9 mouse cellular contexts compared by ENCODE assay signal in the genomic region with DNA sequence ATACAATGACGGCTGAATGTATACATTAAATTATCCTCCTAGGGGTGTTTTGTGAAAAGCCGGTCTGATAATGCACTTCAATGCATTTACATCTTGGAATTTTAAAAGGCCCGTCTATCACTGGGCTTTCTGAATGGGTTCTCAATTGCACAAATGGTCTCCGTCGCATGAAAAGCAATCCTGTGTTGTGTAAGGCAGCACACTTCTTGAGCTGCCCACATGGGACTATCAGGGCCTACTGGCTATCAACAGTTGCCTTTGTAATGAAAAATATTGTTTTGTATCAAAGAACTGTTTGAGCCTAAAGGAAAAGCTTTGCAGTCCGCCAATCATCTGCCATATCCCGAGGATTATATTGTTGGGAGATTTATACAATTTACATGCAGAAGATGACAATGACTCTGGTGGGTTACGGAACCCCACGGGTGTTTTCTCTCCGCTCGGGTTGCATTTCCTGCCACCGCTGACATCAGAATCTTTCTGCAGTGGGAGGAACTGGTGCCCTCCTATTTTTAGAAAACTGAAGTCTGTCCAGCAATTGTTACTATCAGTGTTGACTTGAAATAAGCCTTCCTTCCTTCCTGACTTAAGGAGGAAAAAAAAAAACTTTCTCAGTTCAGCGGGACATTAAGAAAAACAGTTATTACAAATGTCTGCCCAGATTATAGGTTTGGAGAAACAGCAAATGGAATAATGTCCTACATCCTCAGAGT.
DNase-seq lines count a peak whose midpoint lies in the region; ATAC-seq and TF ChIP-seq lines count a peak whose summit lies in the region.
"Had no signal": no experiment of that assay in that cellular context is flagged by ENCODE, and none has a peak within 500 bp of the region (broad histone marks: within the 10 kb centered on the region; RNA-seq: fewer than 3 reads in every experiment).

No protein-coding gene starts in this region.

- TF ChIP-seq POLR2A in thymus, adult 2 months (IDR thresholded peaks at IDR 0.05; ENCODE audit: control insufficient read depth, extremely low read depth, insufficient read depth, low read length, poor library complexity), result no peak

- H3K27me3 ChIP-seq in heart, embryonic 10.5 days (ENCODE audit: insufficient read depth, poor library complexity, severe bottlenecking), result no peaks in the 10 kb centered on the region
- H3K27me3 ChIP-seq in midbrain, embryonic 13.5 days, result no peaks in the 10 kb centered on the region
- H3K27me3 ChIP-seq in thymus, adult 2 months (ENCODE audit: control insufficient read depth, insufficient read depth, low read length), result no peaks in the 10 kb centered on the region
- H3K27me3 ChIP-seq: forebrain, embryonic 13.5 days had no signal

- 0 out of 2 replicates have a peak overlapping the region, but pooled peaks have one; percentile 4 for H3K4me2 ChIP-seq in midbrain, embryonic 13.5 days (replicated peaks)
- H3K4me2 ChIP-seq: forebrain, embryonic 13.5 days had no signal

- peak overlapping the region; percentile 22; the same call in 1 of the 2 replicates for H3K4me3 ChIP-seq in heart, embryonic 10.5 days
- H3K4me3 ChIP-seq in midbrain, embryonic 13.5 days (replicated peaks), result no peak overlapping the region
- no peak overlapping the region for H3K4me3 ChIP-seq in thymus, adult 2 months (ENCODE audit: control insufficient read depth, insufficient read depth, low read length)
- H3K4me3 ChIP-seq: forebrain, embryonic 13.5 days had no signal

- H3K36me3 ChIP-seq in heart, embryonic 10.5 days, result no peaks in the 10 kb centered on the region
- no peaks in the 10 kb centered on the region for H3K36me3 ChIP-seq in midbrain, embryonic 13.5 days
- no peaks in the 10 kb centered on the region for H3K36me3 ChIP-seq in thymus, adult 2 months (ENCODE audit: control insufficient read depth, insufficient read depth, low read length)

- no peaks in the 10 kb centered on the region for H3K9me3 ChIP-seq in heart, embryonic 10.5 days
- no peaks in the 10 kb centered on the region for H3K9me3 ChIP-seq in midbrain, embryonic 13.5 days

- no peak overlapping the region for H3K9ac ChIP-seq in midbrain, embryonic 13.5 days (replicated peaks)
- H3K9ac ChIP-seq: forebrain, embryonic 13.5 days had no signal

- TF ChIP-seq CTCF in thymus, adult 2 months (IDR thresholded peaks at IDR 0.05; ENCODE audit: borderline replicate concordance, control insufficient read depth, extremely low read depth, insufficient read depth, low read length, poor library complexity), result no peak

- whole genome bisulfite sequencing in heart, embryonic 10.5 days, result 40% methylated on average over 13 of the region's 13 CpGs
- 39% methylated on average over 13 of the region's 13 CpGs for WGBS in midbrain, embryonic 13.5 days
- WGBS in thymus, adult 2 months, result 30% methylated on average over 13 of the region's 13 CpGs

- peak; percentile 2 for DNase-seq in gastrocnemius, adult 18-20 months (ENCODE audit: low spot score)
- no peak for DNase-seq in gastrocnemius, postnatal 25 days
- DNase-seq in heart, embryonic 10.5 days (ENCODE audit: low spot score), result no peak
- DNase-seq in kidney, postnatal 10 days, result peak; percentile 54
- no peak for DNase-seq in layer of hippocampus, postnatal 25 days (ENCODE audit: extremely low spot score in 1 of 2, low spot score in 1 of 2)
- no peak for DNase-seq in thymus, adult 2 months
- no peak for DNase-seq in cerebellum, postnatal 14 days

- ATAC-seq in midbrain, embryonic 13.5 days, result no peak
- ATAC-seq: forebrain, embryonic 13.5 days had no signal

- 0 out of 2 replicates have a peak, but pooled peaks cover 3% of the 10 kb centered on the region for H3K4me1 ChIP-seq in heart, embryonic 10.5 days
- peaks cover 10% of the 10 kb centered on the region; the same call in 1 of the 2 replicates for H3K4me1 ChIP-seq in midbrain, embryonic 13.5 days (replicated peaks)
- no peaks in the 10 kb centered on the region for H3K4me1 ChIP-seq in thymus, adult 2 months (replicated peaks; ENCODE audit: control insufficient read depth, insufficient read depth, low read length)

- peak overlapping the region; percentile 75; the same call in 1 of the 2 replicates for H3K27ac ChIP-seq in heart, embryonic 10.5 days
- no peak overlapping the region; the same call in 1 of the 2 replicates for H3K27ac ChIP-seq in midbrain, embryonic 13.5 days
- H3K27ac ChIP-seq in thymus, adult 2 months (ENCODE audit: control insufficient read depth, insufficient read depth, low read length), result no peak overlapping the region
- H3K27ac ChIP-seq: forebrain, embryonic 13.5 days had no signal

Comparison
In these comparisons a context has a peak if more than half of its experiments do, and no peak if none do; other contexts are left out.
1. DNase-seq: peak in gastrocnemius, adult 18-20 months (single experiment) and kidney, postnatal 10 days (single experiment); none in gastrocnemius, postnatal 25 days (single experiment), heart, embryonic 10.5 days (single experiment), layer of hippocampus, postnatal 25 days (0 of 2), thymus, adult 2 months (single experiment) and cerebellum, postnatal 14 days (0 of 2).